27 mouse cellular contexts compared by ENCODE assay signal in the genomic region with DNA sequence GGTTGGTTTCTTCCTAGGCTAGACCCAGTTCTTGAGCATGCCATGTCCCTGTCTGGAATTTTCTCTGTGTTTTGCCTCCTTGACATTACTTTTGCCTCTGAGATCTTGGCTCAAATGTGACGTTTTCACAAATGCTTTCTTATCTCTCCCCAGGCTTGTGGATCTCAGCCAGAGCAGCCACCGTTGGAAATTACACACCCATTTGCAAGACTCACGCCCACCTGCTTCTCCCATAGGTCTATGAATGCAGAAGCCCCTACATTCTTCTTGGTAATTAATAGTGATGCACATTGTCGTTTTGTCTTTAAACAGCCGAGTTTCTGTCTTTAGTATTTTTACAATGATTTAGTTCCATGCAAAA.
DNase-seq lines count a peak whose midpoint lies in the region; ATAC-seq and TF ChIP-seq lines count a peak whose summit lies in the region.
"Had no signal": no experiment of that assay in that cellular context is flagged by ENCODE, and none has a peak within 500 bp of the region (broad histone marks: within the 10 kb centered on the region; RNA-seq: fewer than 3 reads in every experiment).

No protein-coding gene starts in this region.

- 69% methylated on average over 5 of the region's 5 CpGs for WGBS in embryonic facial prominence, embryonic 12.5 days
- 86% methylated on average over 5 of the region's 5 CpGs for WGBS in embryonic facial prominence, embryonic 10.5 days
- 30% methylated on average over 5 of the region's 5 CpGs for WGBS in kidney, adult 2 months
- WGBS in limb, embryonic 15.5 days: 49% methylated on average over 5 of the region's 5 CpGs
- 82% methylated on average over 5 of the region's 5 CpGs for WGBS in limb, embryonic 10.5 days

- no peaks in the 10 kb centered on the region for H3K36me3 ChIP-seq in embryonic facial prominence, embryonic 12.5 days
- H3K36me3 ChIP-seq in embryonic facial prominence, embryonic 10.5 days (replicated peaks): no peaks in the 10 kb centered on the region
- no peaks in the 10 kb centered on the region for H3K36me3 ChIP-seq in kidney, adult 2 months (ENCODE audit: control insufficient read depth, insufficient read depth, low read length)
- H3K36me3 ChIP-seq in limb, embryonic 15.5 days: no peaks in the 10 kb centered on the region
- H3K36me3 ChIP-seq in limb, embryonic 10.5 days: no peaks in the 10 kb centered on the region
- H3K36me3 ChIP-seq: forebrain, embryonic 10.5 days; forebrain, embryonic 15.5 days; G1E; heart, embryonic 10.5 days; lung, embryonic 15.5 days; midbrain, embryonic 12.5 days; neural tube, embryonic 12.5 days had no signal

- no peak for ATAC-seq in embryonic facial prominence, embryonic 12.5 days (ENCODE audit: insufficient number of reproducible peaks, insufficient read depth, low FRiP score, low TSS enrichment)
- no peak for ATAC-seq in limb, embryonic 15.5 days (ENCODE audit: insufficient number of reproducible peaks, low FRiP score, low TSS enrichment, low read depth)
- ATAC-seq: forebrain, embryonic 15.5 days; intestine, postnatal 0 days had no signal

- no peak overlapping the region for H3K4me2 ChIP-seq in embryonic facial prominence, embryonic 12.5 days (replicated peaks)
- no peak overlapping the region for H3K4me2 ChIP-seq in limb, embryonic 15.5 days
- H3K4me2 ChIP-seq: forebrain, embryonic 15.5 days; hindbrain, embryonic 14.5 days; lung, embryonic 15.5 days; midbrain, embryonic 12.5 days; neural tube, embryonic 12.5 days had no signal

- peaks cover 6% of the 10 kb centered on the region; the same call in 1 of the 2 replicates for H3K4me1 ChIP-seq in embryonic facial prominence, embryonic 12.5 days
- 0 out of 2 replicates have a peak, but pooled peaks cover 1% of the 10 kb centered on the region for H3K4me1 ChIP-seq in embryonic facial prominence, embryonic 10.5 days
- H3K4me1 ChIP-seq in kidney, adult 2 months (ENCODE audit: control insufficient read depth, insufficient read depth, low read length): peaks cover 23% of the 10 kb centered on the region
- H3K4me1 ChIP-seq in limb, embryonic 15.5 days: peaks cover 9% of the 10 kb centered on the region
- no peaks in the 10 kb centered on the region for H3K4me1 ChIP-seq in limb, embryonic 10.5 days
- H3K4me1 ChIP-seq: forebrain, embryonic 10.5 days; forebrain, embryonic 15.5 days; midbrain, embryonic 12.5 days; neural tube, embryonic 12.5 days had no signal

- no peak overlapping the region for H3K4me3 ChIP-seq in embryonic facial prominence, embryonic 12.5 days
- H3K4me3 ChIP-seq in embryonic facial prominence, embryonic 10.5 days: no peak overlapping the region
- no peak overlapping the region for H3K4me3 ChIP-seq in kidney, adult 2 months (ENCODE audit: insufficient read depth, low read depth, low read length)
- no peak overlapping the region for H3K4me3 ChIP-seq in limb, embryonic 15.5 days
- no peak overlapping the region for H3K4me3 ChIP-seq in limb, embryonic 10.5 days
- H3K4me3 ChIP-seq: forebrain, embryonic 10.5 days; forebrain, embryonic 15.5 days; heart, embryonic 10.5 days; lung, embryonic 15.5 days; midbrain, embryonic 12.5 days; myocyte; neural tube, embryonic 12.5 days had no signal

- no peaks in the 10 kb centered on the region for H3K27me3 ChIP-seq in embryonic facial prominence, embryonic 12.5 days
- H3K27me3 ChIP-seq in embryonic facial prominence, embryonic 10.5 days (replicated peaks; ENCODE audit: low read depth, poor library complexity, severe bottlenecking): no peaks in the 10 kb centered on the region
- H3K27me3 ChIP-seq in kidney, adult 2 months (replicated peaks; ENCODE audit: control insufficient read depth, insufficient read depth, low read length): no peaks in the 10 kb centered on the region
- H3K27me3 ChIP-seq in limb, embryonic 15.5 days: no peaks in the 10 kb centered on the region
- no peaks in the 10 kb centered on the region for H3K27me3 ChIP-seq in limb, embryonic 10.5 days (ENCODE audit: low read depth, poor library complexity, severe bottlenecking)
- H3K27me3 ChIP-seq: forebrain, embryonic 15.5 days; lung, embryonic 15.5 days; midbrain, embryonic 12.5 days; neural tube, embryonic 12.5 days had no signal

- no peak for TF ChIP-seq POLR2A in kidney, adult 2 months (IDR thresholded peaks at IDR 0.05; ENCODE audit: low read depth, low read length)

- no peaks in the 10 kb centered on the region for H3K9me3 ChIP-seq in embryonic facial prominence, embryonic 12.5 days
- H3K9me3 ChIP-seq in embryonic facial prominence, embryonic 10.5 days: no peaks in the 10 kb centered on the region
- H3K9me3 ChIP-seq in limb, embryonic 15.5 days: no peaks in the 10 kb centered on the region
- no peaks in the 10 kb centered on the region for H3K9me3 ChIP-seq in limb, embryonic 10.5 days (replicated peaks)
- H3K9me3 ChIP-seq: forebrain, embryonic 10.5 days; forebrain, embryonic 15.5 days; heart, embryonic 10.5 days; lung, embryonic 15.5 days; midbrain, embryonic 12.5 days; neural tube, embryonic 12.5 days had no signal

- no peak for DNase-seq in embryonic facial prominence, embryonic 10.5 days (ENCODE audit: low spot score)
- DNase-seq in kidney, adult 2 months: no peak
- DNase-seq in kidney, adult 18-20 months: no peak
- DNase-seq in limb, embryonic 10.5 days (ENCODE audit: low spot score): no peak
- DNase-seq in embryo, embryonic 10 days (ENCODE audit: low spot score): no peak
- DNase-seq: adrenal gland, postnatal 14 days; cerebellum, adult 11 months; heart, postnatal 10 days; layer of hippocampus, postnatal 36 days; left cerebral cortex, postnatal 4 days; liver; right cerebral cortex, adult 18-20 months; spleen, adult 18-20 months; thymus, postnatal 25 days had no signal

- no peak overlapping the region for H3K9ac ChIP-seq in embryonic facial prominence, embryonic 12.5 days
- no peak overlapping the region for H3K9ac ChIP-seq in limb, embryonic 15.5 days
- H3K9ac ChIP-seq: forebrain, embryonic 15.5 days; hindbrain, embryonic 14.5 days; liver, embryonic 14.5 days; lung, embryonic 15.5 days; midbrain, embryonic 12.5 days; neural tube, embryonic 12.5 days had no signal

- no peak for TF ChIP-seq CTCF in kidney, adult 2 months (conservative IDR thresholded peaks at IDR 0.05; ENCODE audit: insufficient read depth, insufficient read length, low read depth, low read length)

- H3K27ac ChIP-seq in embryonic facial prominence, embryonic 12.5 days: 0 out of 2 replicates have a peak overlapping the region, but pooled peaks have one; percentile 46
- H3K27ac ChIP-seq in embryonic facial prominence, embryonic 10.5 days (replicated peaks): no peak overlapping the region
- H3K27ac ChIP-seq in kidney, adult 2 months (ENCODE audit: insufficient read depth, low read depth, low read length): peak overlapping the region; percentile 98
- H3K27ac ChIP-seq in limb, embryonic 15.5 days: 0 out of 2 replicates have a peak overlapping the region, but pooled peaks have one; percentile 3
- no peak overlapping the region for H3K27ac ChIP-seq in limb, embryonic 10.5 days
- H3K27ac ChIP-seq: forebrain, embryonic 10.5 days; forebrain, embryonic 15.5 days; heart, embryonic 10.5 days; hindbrain, embryonic 14.5 days; liver, embryonic 14.5 days; lung, embryonic 15.5 days; midbrain, embryonic 12.5 days; neural tube, embryonic 12.5 days had no signal

Comparison
In these comparisons a context has a peak if more than half of its experiments do, and no peak if none do; other contexts are left out.
1. H3K27ac ChIP-seq: peak in embryonic facial prominence, embryonic 12.5 days (single experiment), kidney, adult 2 months (single experiment) and limb, embryonic 15.5 days (single experiment); none in embryonic facial prominence, embryonic 10.5 days (single experiment) and limb, embryonic 10.5 days (single experiment).